Mouse (Mus musculus): ENCODE results near the gene Tnfrsf23.

- TF ChIP-seq CTCF (conservative IDR thresholded peaks at IDR 0.05 in 1 of 2, IDR thresholded peaks at IDR 0.05 in 1 of 2; ENCODE audit: low read depth in 2 of 2, low read length in 2 of 2) (no peak), POLR2AphosphoS2 (IDR thresholded peaks at IDR 0.05; ENCODE audit: low read depth, low read length) (no peak), CHD1 (IDR thresholded peaks at IDR 0.05; ENCODE audit: low read depth, low read length) (no peak), ELF1 (IDR thresholded peaks at IDR 0.05; ENCODE audit: low read depth, low read length) (no peak)
These were observed 44.2 kb upstream of the Tnfrsf23 start for GRCm38 (mm10) chr7:143729886-143730285.

Measured in CH12.LX (cell line).